Mouse (Mus musculus) forebrain, embryonic 12.5 days (tissue): ENCODE results near the gene Gna14. TPM values are rescaled to one million over a fixed set of nuclear protein-coding genes. Genes with fewer than 3 reads are reported as not detected.
A peak's percentile ranks its signal among the peaks of the same experiment; 100 is the strongest.

Experiments
- ATAC-seq: fragments of 200-750 bp; cut with Nextera tagmentation; 2 replicates; pipeline ENCODE4 v1.8.0; 2017; ENCODE audit warnings: moderate TSS enrichment; ENCODE audit not compliant: low FRiP score
- H3K27ac ChIP-seq: fragments of 300-500 bp; sonication (generic); 2 replicates; pipeline ENCODE4 v1.5.1; 2016; ENCODE audit warnings: mild to moderate bottlenecking
- H3K27me3 ChIP-seq: fragments of 300-500 bp; sonication (generic); 2 replicates; pipeline ENCODE4 v1.6.1; 2016; ENCODE audit warnings: mild to moderate bottlenecking
- H3K36me3 ChIP-seq: fragments of 300-500 bp; sonication (generic); replicated peaks from 2 replicates; pipeline ENCODE4 v1.6.1; 2016; ENCODE audit warnings: mild to moderate bottlenecking
- H3K4me1 ChIP-seq: fragments of 300-500 bp; sonication (generic); 2 replicates; pipeline ENCODE4 v1.6.1; 2016
- H3K4me2 ChIP-seq: fragments of 300-500 bp; sonication (generic); 2 replicates; pipeline ENCODE4 v1.6.1; 2016; ENCODE audit warnings: mild to moderate bottlenecking, moderate library complexity
- H3K4me3 ChIP-seq: fragments of 300-500 bp; sonication (generic); replicated peaks from 2 replicates; pipeline ENCODE4 v1.5.1; 2016; ENCODE audit warnings: mild to moderate bottlenecking
- H3K9ac ChIP-seq: fragments of 300-500 bp; sonication (generic); 2 replicates; pipeline ENCODE4 v1.6.1; 2016; ENCODE audit warnings: mild to moderate bottlenecking
- H3K9me3 ChIP-seq: fragments of 300-500 bp; sonication (generic); 2 replicates; pipeline ENCODE4 v1.6.1; 2016
- WGBS: fragments of 180-500 bp; shearing (Covaris S2); methylation state at CpG from one replicate; pipeline ENCODE4 v1.1.7; 2016; 5-methylcytosine and 5-hydroxymethylcytosine counted together
- polyA plus RNA-seq: library from polyadenylated mRNA; unstranded; fragments of >200 nt; fragmentation: Nextera tagmentation; extraction: Ambion mirVana; gene quantifications from 2 replicates; pipeline ENCODE4 v1.2.1, GENCODE M21; 2016

Gene Gna14
- polyA plus RNA-seq, 1 experiment from 2014 or later = 1.3 TPM

DNA sequence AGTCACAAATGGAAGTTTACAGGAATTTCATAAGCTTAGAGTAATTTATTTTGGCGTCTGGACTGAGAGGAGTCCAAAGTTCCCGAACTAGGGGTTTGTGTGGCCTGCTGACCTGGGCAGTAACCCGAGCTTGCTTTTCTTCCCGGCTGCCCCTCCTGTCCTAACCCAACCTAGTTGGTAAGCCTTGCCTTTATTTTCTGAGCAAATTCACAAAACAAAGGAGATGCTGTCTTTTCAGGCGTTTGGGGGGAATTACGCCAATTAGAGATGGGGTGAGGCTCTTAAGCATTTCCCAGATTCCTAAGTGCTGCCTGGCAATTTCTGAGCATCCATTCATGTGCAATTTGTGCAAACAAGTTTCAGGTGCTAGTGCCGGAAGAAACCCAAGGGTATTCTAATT lies 55.9 kb downstream of the Gna14 start:
- H3K27ac ChIP-seq = 0 out of 2 replicates have a peak overlapping the region, but pooled peaks have one; percentile 61
- no peak overlapping the region for H3K4me2 ChIP-seq
- H3K9me3 ChIP-seq = no peaks in the 10 kb centered on the region
- H3K4me1 ChIP-seq = peaks cover 15% of the 10 kb centered on the region
- 5% methylated on average over 7 of the region's 7 CpGs for WGBS
- peak; percentile 56; the same call in 1 of the 2 replicates for ATAC-seq
- no peaks in the 10 kb centered on the region for H3K36me3 ChIP-seq
- no peak overlapping the region for H3K9ac ChIP-seq
- H3K27me3 ChIP-seq = 0 out of 2 replicates have a peak, but pooled peaks cover 5% of the 10 kb centered on the region
- H3K4me3 ChIP-seq = no peak overlapping the region

DNA sequence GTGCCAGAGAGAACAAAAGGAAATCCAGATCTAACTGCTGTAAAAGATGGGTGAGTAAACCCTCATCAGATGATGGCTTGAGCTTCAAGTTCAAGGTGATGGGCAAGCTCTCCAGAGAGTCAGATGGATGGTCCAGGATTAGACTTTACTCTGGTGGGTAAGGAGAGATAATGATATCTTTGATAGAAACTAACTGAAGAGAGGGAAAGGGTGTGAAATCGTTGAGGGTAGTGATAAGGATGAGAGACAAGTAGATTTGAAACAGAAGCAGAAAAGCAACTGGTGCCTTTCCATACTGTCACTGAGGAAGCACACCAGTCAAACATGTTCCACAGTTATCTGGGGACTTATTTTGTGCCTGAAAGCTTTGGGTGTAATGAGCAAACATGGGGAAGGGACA lies 56.9 kb downstream of the Gna14 start:
- no peaks in the 10 kb centered on the region for H3K36me3 ChIP-seq
- no peak overlapping the region for H3K27ac ChIP-seq
- no peak for ATAC-seq
- no peak overlapping the region for H3K4me2 ChIP-seq
- no peak overlapping the region for H3K4me3 ChIP-seq
- WGBS = 84% methylated on average over 1 of the region's 1 CpGs
- peaks cover 15% of the 10 kb centered on the region for H3K4me1 ChIP-seq
- H3K9me3 ChIP-seq = no peaks in the 10 kb centered on the region
- no peak overlapping the region for H3K9ac ChIP-seq
- H3K27me3 ChIP-seq = 0 out of 2 replicates have a peak, but pooled peaks cover 5% of the 10 kb centered on the region

- no peak overlapping the region for H3K27ac ChIP-seq
- peaks cover 15% of the 10 kb centered on the region for H3K4me1 ChIP-seq
Measured at GRCm38 (mm10) chr19:16494816-16495516, 59.4 kb downstream of the Gna14 start.

DNA sequence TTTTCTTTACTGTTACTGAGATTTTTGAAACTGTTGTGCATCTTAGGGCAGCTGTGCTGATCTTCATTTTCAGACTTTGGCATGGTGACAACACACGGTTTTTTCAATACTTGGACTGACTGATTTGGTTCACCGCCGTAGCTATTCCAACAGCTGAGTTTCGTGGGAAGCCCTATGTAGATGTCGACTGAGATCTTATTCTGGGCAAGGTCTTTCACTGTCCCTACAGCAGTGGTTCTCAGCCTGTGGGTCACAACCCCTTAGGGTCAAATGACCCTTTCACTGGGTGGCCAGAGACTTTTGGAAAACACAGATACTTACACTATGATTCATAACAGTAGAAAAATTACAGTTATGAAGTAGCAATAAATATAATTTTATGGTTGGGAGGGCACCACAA lies 60.5 kb downstream of the Gna14 start:
- H3K4me2 ChIP-seq = no peak overlapping the region

More at GRCm38 (mm10) chr19:16494816-16495516, 59.4 kb downstream of the Gna14 start:
- WGBS = 92% methylated on average over 10 of the region's 10 CpGs
- Histone ChIP-seq H3K36me3 (no peaks in the 10 kb centered on the region), H3K27me3 (0 out of 2 replicates have a peak, but pooled peaks cover 5% of the 10 kb centered on the region), H3K9me3 (no peaks in the 10 kb centered on the region), H3K9ac (no peak overlapping the region), H3K4me2 (no peak overlapping the region), H3K4me3 (no peak overlapping the region)
- no peak for ATAC-seq

DNA sequence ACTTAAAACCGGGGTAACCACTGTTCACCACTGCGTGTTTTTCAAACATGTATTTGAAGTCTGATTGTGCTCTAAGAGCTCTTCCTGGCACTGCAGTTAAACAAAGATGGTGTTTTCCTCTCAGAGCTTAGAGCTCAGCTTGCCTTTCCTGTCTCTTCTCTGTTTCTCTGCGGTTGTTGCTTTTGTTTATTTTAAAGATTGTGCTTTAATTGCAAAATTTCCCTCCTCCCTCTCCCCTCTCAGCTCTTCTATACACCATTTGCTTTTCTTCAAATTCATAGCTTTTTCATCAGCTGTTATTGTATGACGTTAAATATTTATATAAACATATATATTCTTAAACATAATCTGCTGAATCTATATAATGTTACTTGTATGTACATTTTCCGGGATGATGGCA lies 66.5 kb downstream of the Gna14 start:
- Histone ChIP-seq H3K4me2 (no peak overlapping the region), H3K27ac (no peak overlapping the region), H3K36me3 (no peaks in the 10 kb centered on the region), H3K9me3 (no peaks in the 10 kb centered on the region), H3K4me3 (no peak overlapping the region), H3K9ac (no peak overlapping the region), H3K4me1 (peaks cover 15% of the 10 kb centered on the region), H3K27me3 (no peaks in the 10 kb centered on the region)
- WGBS = 77% methylated on average over 5 of the region's 5 CpGs
- no peak for ATAC-seq

More for the DNA sequence above, 60.5 kb downstream of the Gna14 start:
- Histone ChIP-seq H3K36me3 (no peaks in the 10 kb centered on the region), H3K27ac (no peak overlapping the region), H3K9me3 (no peaks in the 10 kb centered on the region), H3K4me1 (peaks cover 14% of the 10 kb centered on the region), H3K27me3 (no peaks in the 10 kb centered on the region), H3K4me3 (no peak overlapping the region), H3K9ac (no peak overlapping the region)
- 90% methylated on average over 5 of the region's 5 CpGs for WGBS
- no peak for ATAC-seq

GRCm38 (mm10) chr19:16506711-16507364 lies 71.3 kb downstream of the Gna14 start:
- peak overlapping the region; percentile 21 for H3K4me2 ChIP-seq
- H3K4me1 ChIP-seq = peaks cover 19% of the 10 kb centered on the region
- no peaks in the 10 kb centered on the region for H3K9me3 ChIP-seq
- peak; percentile 94 for ATAC-seq
- H3K36me3 ChIP-seq = no peaks in the 10 kb centered on the region
- H3K27ac ChIP-seq = peak overlapping the region; percentile 85
- no peak overlapping the region for H3K4me3 ChIP-seq
- no peaks in the 10 kb centered on the region for H3K27me3 ChIP-seq
- no peak overlapping the region for H3K9ac ChIP-seq
- 4% methylated on average over 6 of the region's 6 CpGs for WGBS

GRCm38 (mm10) chr19:16510343-16511080 lies 75.0 kb downstream of the Gna14 start:
- Histone ChIP-seq H3K4me2 (no peak overlapping the region), H3K27me3 (no peaks in the 10 kb centered on the region), H3K4me3 (no peak overlapping the region), H3K36me3 (no peaks in the 10 kb centered on the region), H3K9me3 (no peaks in the 10 kb centered on the region), H3K9ac (no peak overlapping the region), H3K27ac (no peak overlapping the region), H3K4me1 (peaks cover 19% of the 10 kb centered on the region)
- no peak for ATAC-seq
- 91% methylated on average over 10 of the region's 10 CpGs for WGBS

DNA sequence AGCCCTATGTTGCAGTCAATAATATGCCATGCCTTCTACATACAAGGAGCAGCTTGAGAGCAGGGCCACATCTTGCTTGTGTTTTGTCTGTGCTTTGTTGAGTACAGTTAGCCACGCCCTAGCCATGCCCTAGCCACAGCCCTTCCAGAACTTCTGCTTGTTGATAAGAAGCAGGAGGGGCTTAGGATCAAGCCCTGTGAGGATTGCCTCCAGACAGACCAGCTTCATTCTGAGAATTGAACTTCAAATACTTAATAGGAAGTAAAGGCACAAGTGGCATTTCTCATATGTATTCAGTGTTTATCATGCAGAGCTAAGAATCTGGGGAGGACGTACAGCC lies 75.5 kb downstream of the Gna14 start:
- H3K4me2 ChIP-seq = no peak overlapping the region
- no peaks in the 10 kb centered on the region for H3K27me3 ChIP-seq
- no peak overlapping the region for H3K9ac ChIP-seq
- WGBS = 86% methylated on average over 2 of the region's 2 CpGs
- no peaks in the 10 kb centered on the region for H3K9me3 ChIP-seq
- no peak for ATAC-seq
- H3K27ac ChIP-seq = no peak overlapping the region
- H3K36me3 ChIP-seq = no peaks in the 10 kb centered on the region
- H3K4me3 ChIP-seq = no peak overlapping the region
- H3K4me1 ChIP-seq = peaks cover 15% of the 10 kb centered on the region

DNA sequence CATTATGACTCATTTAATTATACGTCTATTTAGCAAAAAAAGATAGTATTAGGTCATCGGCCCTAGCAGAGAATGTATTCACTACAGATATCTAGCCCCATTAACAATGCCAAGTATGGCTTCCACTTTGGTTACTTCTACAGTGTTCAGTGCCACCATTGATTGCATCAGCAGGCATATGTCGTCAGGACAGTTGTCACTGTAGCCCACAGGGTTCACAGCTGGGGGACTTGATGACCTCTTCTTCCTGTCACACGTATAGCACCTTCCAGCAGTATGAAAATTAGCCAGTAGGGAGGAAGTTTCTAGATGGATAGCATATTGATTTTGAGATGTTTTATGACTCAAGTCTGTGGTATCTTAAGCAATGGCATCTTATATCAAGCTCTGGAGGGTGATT lies 78.6 kb downstream of the Gna14 start:
- H3K27ac ChIP-seq = no peak overlapping the region
- no peak overlapping the region for H3K9ac ChIP-seq
- no peaks in the 10 kb centered on the region for H3K36me3 ChIP-seq
- H3K4me1 ChIP-seq = no peaks in the 10 kb centered on the region
- no peaks in the 10 kb centered on the region for H3K27me3 ChIP-seq
- H3K4me2 ChIP-seq = no peak overlapping the region
- H3K9me3 ChIP-seq = no peaks in the 10 kb centered on the region
- 83% methylated on average over 4 of the region's 4 CpGs for WGBS
- H3K4me3 ChIP-seq = no peak overlapping the region
- no peak for ATAC-seq

- Histone ChIP-seq H3K9me3 (no peaks in the 10 kb centered on the region), H3K4me1 (no peaks in the 10 kb centered on the region), H3K4me2 (no peak overlapping the region), H3K27me3 (no peaks in the 10 kb centered on the region), H3K27ac (no peak overlapping the region), H3K4me3 (no peak overlapping the region), H3K36me3 (no peaks in the 10 kb centered on the region), H3K9ac (no peak overlapping the region)
- WGBS = 76% methylated on average over 3 of the region's 3 CpGs
- no peak for ATAC-seq
Measured at GRCm38 (mm10) chr19:16518569-16518968, 83.0 kb downstream of the Gna14 start.

GRCm38 (mm10) chr19:16520608-16521007 lies 85.0 kb downstream of the Gna14 start:
- Histone ChIP-seq H3K4me1 (no peaks in the 10 kb centered on the region), H3K27ac (no peak overlapping the region), H3K4me3 (no peak overlapping the region), H3K27me3 (no peaks in the 10 kb centered on the region), H3K36me3 (no peaks in the 10 kb centered on the region), H3K4me2 (no peak overlapping the region), H3K9ac (no peak overlapping the region), H3K9me3 (no peaks in the 10 kb centered on the region)
- no peak for ATAC-seq
- 93% methylated on average over 3 of the region's 3 CpGs for WGBS

GRCm38 (mm10) chr19:16526302-16526880 lies 90.8 kb downstream of the Gna14 start:
- ATAC-seq = no peak
- Histone ChIP-seq H3K4me1 (no peaks in the 10 kb centered on the region), H3K4me2 (no peak overlapping the region), H3K27me3 (no peaks in the 10 kb centered on the region), H3K9ac (no peak overlapping the region), H3K27ac (no peak overlapping the region), H3K9me3 (no peaks in the 10 kb centered on the region), H3K4me3 (no peak overlapping the region), H3K36me3 (no peaks in the 10 kb centered on the region)
- 90% methylated on average over 9 of the region's 9 CpGs for WGBS
